Mouse (Mus musculus) naive thymus-derived CD4-positive, alpha-beta T cell, adult 5 months (primary cell): ENCODE measurements around the gene Acsbg1. TPM values are rescaled to one million over a fixed set of nuclear protein-coding genes. Genes with fewer than 3 reads are reported as not detected.

Source experiments
- polyA plus RNA-seq: library from polyadenylated mRNA; unstranded; fragments of 100-300 nt; shearing (Covaris generic); gene quantifications from one replicate; pipeline ENCODE4 v1.2.1, GENCODE M21; 2017

Acsbg1 gene
- polyA plus RNA-seq = 5.8 TPM

GRCm38 (mm10) chr9:54661605-54662377, at the start of gene Acsbg1:
Gene Acsbg1 (minus strand): TSS chr9:54661870.

GRCm38 (mm10) chr9:54698318-54699086, 36.8 kb upstream of the Acsbg1 start, which contains the start of gene Dnaja4:
Gene Dnaja4 (plus strand): TSS chr9:54698873.

GRCm38 (mm10) chr9:54586199-54587061, 75.2 kb downstream of the Acsbg1 start, which contains the start of gene Idh3a:
Gene Idh3a (plus strand): TSS chr9:54586334.

GRCm38 (mm10) chr9:54559771-54560471, 101.7 kb downstream of the Acsbg1 start, which contains the start of gene Cib2:
Gene Cib2 (minus strand): TSS chr9:54560218.

Other genes starting within 250 kb of the Acsbg1 start
- 0.40 TPM for gene Dmxl2, start 160.2 kb downstream of the Acsbg1 start, polyA plus RNA-seq
- not detected for gene Sh2d7, start 122.9 kb downstream of the Acsbg1 start, polyA plus RNA-seq
- gene Cib2, start 101.7 kb downstream of the Acsbg1 start, polyA plus RNA-seq = not detected
- gene Idh3a, start 75.5 kb downstream of the Acsbg1 start, polyA plus RNA-seq = 74.3 TPM
- gene Dnaja4, start 37.0 kb upstream of the Acsbg1 start, polyA plus RNA-seq = 32.0 TPM
- 56.8 TPM for gene Wdr61, start 72.6 kb upstream of the Acsbg1 start, polyA plus RNA-seq
- not detected for gene Crabp1, start 102.9 kb upstream of the Acsbg1 start, polyA plus RNA-seq
- gene Ireb2, start 201.9 kb upstream of the Acsbg1 start, polyA plus RNA-seq = 20.6 TPM